Mouse (Mus musculus) megakaryocyte, embryonic 14.5 days (primary cell): ENCODE measurements around the gene Ppid.

Experiments used
- FLI1 ChIP-seq: IDR thresholded peaks from 2 replicates; pipeline ENCODE4 v1.6.1; 2012; ENCODE audit warnings: low read length, inconsistent platforms, mixed read lengths
- GATA1 ChIP-seq: IDR thresholded peaks from 3 replicates; pipeline ENCODE4 v1.6.1; 2012; ENCODE audit warnings: mixed read lengths, low read length, inconsistent platforms, borderline replicate concordance

GRCm38 (mm10) chr3:79576468-79576816 is 14.7 kb upstream of the Ppid start:
- TF ChIP-seq GATA1 (no peak), FLI1 (no peak)
